Mouse (Mus musculus) adrenal gland, postnatal 4 days (tissue): Measurements from ENCODE around the gene Calcrl. TPM values are rescaled to one million over a fixed set of nuclear protein-coding genes. Genes with fewer than 3 reads are reported as not detected.
"Not testable (repeated sequence)": the region's sequence is repeated elsewhere in the genome, so short reads cannot be mapped to it uniquely, and the experiment has no call there.

Experiments
- DNase-seq, 2 experiments: peaks; one replicate each; pipeline ENCODE4 v3.0.0; 2021 to 2022; ENCODE audit warnings: low spot score in 2 of 2, mixed read lengths in 2 of 2
- total RNA-seq, 2 experiments: library from RNA; stranded (reverse); gene quantifications; 2 replicates each; pipeline ENCODE4 v1.2.3; 2021

Gene Calcrl
- total RNA-seq, 2 experiments from 2014 or later, result 30.1 to 30.2 TPM

- DNase-seq, result no peak
Observed at GRCm38 (mm10) chr2:84393236-84393635, 32.0 kb downstream of the Calcrl start.

- DNase-seq, result no peak
Observed at GRCm38 (mm10) chr2:84389075-84389474, 36.1 kb downstream of the Calcrl start.

GRCm38 (mm10) chr2:84388537-84388936 lies 36.7 kb downstream of the Calcrl start:
- not testable (repeated sequence) for DNase-seq

- DNase-seq, result no peak
Observed at GRCm38 (mm10) chr2:84388023-84388416, 37.2 kb downstream of the Calcrl start.

GRCm38 (mm10) chr2:84387394-84388022 lies 37.7 kb downstream of the Calcrl start:
- no peak for DNase-seq

- DNase-seq, result no peak
Observed at GRCm38 (mm10) chr2:84386563-84387393, 38.4 kb downstream of the Calcrl start.

GRCm38 (mm10) chr2:84384911-84385693 lies 40.1 kb downstream of the Calcrl start:
- no peak for DNase-seq

GRCm38 (mm10) chr2:84383828-84384227 lies 41.4 kb downstream of the Calcrl start:
- DNase-seq, result no peak

GRCm38 (mm10) chr2:84382556-84382955 lies 42.7 kb downstream of the Calcrl start:
- DNase-seq, result no peak

GRCm38 (mm10) chr2:84381997-84382396 lies 43.2 kb downstream of the Calcrl start:
- no peak for DNase-seq

- DNase-seq, result no peak
Observed at GRCm38 (mm10) chr2:84380816-84381215, 44.4 kb downstream of the Calcrl start.

- DNase-seq, result no peak
Observed at GRCm38 (mm10) chr2:84378678-84379077, 46.5 kb downstream of the Calcrl start.

GRCm38 (mm10) chr2:84369256-84369655 lies 56.0 kb downstream of the Calcrl start:
- no peak for DNase-seq

- DNase-seq, result no peak
Observed at GRCm38 (mm10) chr2:84366742-84367141, 58.5 kb downstream of the Calcrl start.

- DNase-seq, result no peak
Observed at GRCm38 (mm10) chr2:84365266-84365665, 59.9 kb downstream of the Calcrl start.

GRCm38 (mm10) chr2:84362779-84363719 lies 62.2 kb downstream of the Calcrl start:
- DNase-seq, result no peak

GRCm38 (mm10) chr2:84358690-84359343 lies 66.4 kb downstream of the Calcrl start:
- DNase-seq, result no peak

- DNase-seq, result no peak
Observed at GRCm38 (mm10) chr2:84355281-84355680, 69.9 kb downstream of the Calcrl start.

- DNase-seq, result no peak
Observed at GRCm38 (mm10) chr2:84347376-84347775, 77.8 kb downstream of the Calcrl start.

GRCm38 (mm10) chr2:84343756-84344155 lies 81.5 kb downstream of the Calcrl start:
- DNase-seq, result no peak
